Mouse (Mus musculus) T-cell, adult 2 months (primary cell): ENCODE measurements at regions not wholly inside any gene's neighbourhood (a gene's known extent, or its start where the extent isn't known, plus 50 kb on each side); places are given as distances from the start of the nearest gene placed in this dataset.
"Not testable (repeated sequence)": the region's sequence is repeated elsewhere in the genome, so short reads cannot be mapped to it uniquely, and the experiment has no call there.

Source experiments
- DNase-seq: peaks from one replicate; pipeline ENCODE4 v3.0.0; 2022; ENCODE audit warnings: low spot score

DNA sequence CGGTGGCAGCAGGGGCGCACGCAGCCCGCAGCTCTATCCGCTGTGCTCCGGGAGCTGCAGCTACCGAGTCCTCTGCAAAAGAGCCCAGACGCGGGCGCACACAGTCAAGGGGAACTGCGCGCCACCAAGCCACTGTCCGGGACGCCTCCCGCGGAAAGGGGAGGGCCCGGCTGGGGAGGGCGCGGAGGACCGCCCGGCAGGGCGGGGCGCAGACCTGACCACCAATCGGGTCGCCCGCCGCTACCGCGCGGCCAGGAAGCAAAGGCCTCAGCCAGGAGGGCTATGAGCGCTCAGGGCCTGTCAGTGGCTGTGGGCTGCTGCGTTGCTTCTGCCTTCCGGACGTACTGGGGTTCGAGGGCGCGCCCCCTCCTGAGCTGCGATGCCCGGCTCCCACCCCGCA is 1034.5 kb downstream of the Gm10330 start:
- peak; percentile 1 for DNase-seq

DNA sequence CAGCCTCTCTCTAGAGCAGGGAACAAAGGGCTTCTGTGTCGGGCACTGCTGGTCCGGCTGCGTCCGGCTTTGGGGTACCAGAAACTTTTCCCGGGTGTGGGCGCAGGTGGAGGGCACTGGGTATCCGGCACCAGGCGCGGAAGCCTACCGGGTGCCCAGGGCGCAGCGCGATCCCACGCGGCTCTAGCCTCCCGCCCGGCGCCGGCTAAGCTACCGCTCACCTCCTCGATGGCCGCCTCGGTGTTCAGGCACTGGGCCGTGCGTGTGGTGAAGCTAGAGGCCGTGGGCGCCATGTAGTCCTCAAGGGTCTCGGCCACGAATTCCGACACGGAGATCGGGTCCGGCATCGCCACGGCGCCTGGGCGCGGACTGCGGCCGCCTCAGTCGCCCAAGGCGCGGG is 1035.0 kb downstream of the Gm10330 start:
- DNase-seq: not testable (repeated sequence)
